Mouse (Mus musculus): Measurements from ENCODE around the gene Napepld. TPM values are rescaled to one million over a fixed set of nuclear protein-coding genes. Genes with fewer than 3 reads are reported as not detected.

Napepld gene
- total and polyA plus RNA-seq, 2 experiments from 2014 or later = 1.5 to 3.9 TPM

DNA sequence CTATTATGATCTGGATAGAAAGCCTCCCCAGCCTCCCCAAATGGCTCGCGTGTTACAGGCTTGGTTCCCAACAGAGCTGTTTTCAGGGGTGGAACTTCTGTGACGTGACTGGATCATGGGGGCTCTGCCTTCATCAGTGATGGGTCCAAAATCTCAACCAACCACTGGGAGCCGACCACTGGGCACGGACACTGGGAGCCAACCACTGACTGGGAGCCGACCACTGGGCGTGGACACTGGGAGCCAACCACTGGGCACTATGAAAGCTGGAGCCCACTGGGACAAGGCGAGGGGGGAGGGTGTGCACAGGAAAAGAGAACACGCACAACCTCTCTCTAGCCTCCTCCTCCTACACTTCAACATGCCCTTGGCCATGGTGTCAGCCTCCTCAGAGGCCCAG is 17.4 kb downstream of the Napepld start:
- Histone ChIP-seq H3K4me1 (ENCODE audit: insufficient read depth, low read length) (no peaks in the 10 kb centered on the region), H3K27me3 (ENCODE audit: insufficient read depth, low read length) (no peaks in the 10 kb centered on the region), H3K36me3 (ENCODE audit: insufficient read depth, low read length) (no peaks in the 10 kb centered on the region), H3K4me2 (ENCODE audit: low read depth, low read length) (no peak overlapping the region), H3K9me3 (ENCODE audit: low read length) (no peaks in the 10 kb centered on the region), H3K27ac (no peak overlapping the region), H3K9ac (replicated peaks; ENCODE audit: low read length) (no peak overlapping the region), H3K4me3 (ENCODE audit: low read length) (no peak overlapping the region)
- DNase-seq (ENCODE audit: low spot score) (no peak), ATAC-seq (no peak)
- no peak for TF ChIP-seq CTCF (IDR thresholded peaks at IDR 0.05; ENCODE audit: low read depth)
- WGBS = 92% methylated on average over 9 of the region's 9 CpGs

DNA sequence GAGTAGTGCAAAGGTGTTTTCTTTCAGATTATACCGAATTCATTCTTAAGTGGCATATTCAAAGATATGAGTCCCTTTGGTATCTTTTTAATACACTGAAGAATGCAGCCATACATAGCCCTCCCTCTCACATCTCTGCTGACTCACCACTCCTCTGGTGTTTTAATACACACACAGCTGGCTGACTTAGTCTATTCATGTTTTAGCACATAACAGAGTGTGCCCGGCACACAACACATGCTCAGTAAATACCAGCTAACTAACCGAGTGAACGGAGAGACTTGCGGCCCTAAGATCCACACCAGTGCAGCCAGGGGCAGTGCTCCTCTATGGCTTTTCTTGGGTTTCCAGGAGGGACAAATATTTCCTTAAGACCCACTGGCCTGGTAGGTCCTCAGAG is 20.3 kb downstream of the Napepld start:
- ATAC-seq = no peak
- no peaks in the 10 kb centered on the region for H3K36me3 ChIP-seq (ENCODE audit: insufficient read depth, low read length)
- 83% methylated on average over 5 of the region's 5 CpGs for WGBS
- no peak overlapping the region for H3K4me3 ChIP-seq (ENCODE audit: low read length)
- H3K27ac ChIP-seq = no peak overlapping the region
- H3K4me1 ChIP-seq (ENCODE audit: insufficient read depth, low read length) = no peaks in the 10 kb centered on the region
- TF ChIP-seq CTCF (IDR thresholded peaks at IDR 0.05; ENCODE audit: low read depth) = no peak
- no peak for DNase-seq (ENCODE audit: low spot score)
- H3K27me3 ChIP-seq (ENCODE audit: insufficient read depth, low read length) = no peaks in the 10 kb centered on the region
- no peak overlapping the region for H3K9ac ChIP-seq (replicated peaks; ENCODE audit: low read length)
- no peaks in the 10 kb centered on the region for H3K9me3 ChIP-seq (ENCODE audit: low read length)
- H3K4me2 ChIP-seq (ENCODE audit: low read depth, low read length) = no peak overlapping the region

DNA sequence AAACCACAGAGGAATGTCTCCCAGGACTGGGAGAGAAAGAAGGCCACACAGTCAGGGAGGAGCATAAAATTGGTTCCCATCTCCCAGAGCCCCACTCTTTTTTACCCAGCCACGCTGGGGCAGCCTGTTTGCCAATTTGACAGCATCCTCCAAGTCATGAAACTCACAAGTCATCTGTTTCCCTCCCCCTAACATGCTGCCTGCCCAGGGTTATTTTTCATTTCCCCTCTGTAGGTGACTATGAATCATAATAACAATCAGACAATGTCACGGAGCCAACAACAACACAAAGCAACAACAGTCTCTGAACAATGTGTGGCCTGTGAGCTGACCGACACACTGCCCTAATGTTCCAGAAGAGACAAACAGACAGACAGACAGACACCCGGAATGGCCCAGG is 21.2 kb downstream of the Napepld start:
- H3K9me3 ChIP-seq (ENCODE audit: low read length) = no peaks in the 10 kb centered on the region
- H3K27me3 ChIP-seq (ENCODE audit: insufficient read depth, low read length) = no peaks in the 10 kb centered on the region
- no peak for TF ChIP-seq CTCF (IDR thresholded peaks at IDR 0.05; ENCODE audit: low read depth)
- no peak overlapping the region for H3K9ac ChIP-seq (replicated peaks; ENCODE audit: low read length)
- WGBS = 58% methylated on average over 4 of the region's 4 CpGs
- DNase-seq (ENCODE audit: low spot score) (no peak), ATAC-seq (no peak)
- no peak overlapping the region for H3K4me2 ChIP-seq (ENCODE audit: low read depth, low read length)
- H3K4me1 ChIP-seq (ENCODE audit: insufficient read depth, low read length) = no peaks in the 10 kb centered on the region
- no peak overlapping the region for H3K4me3 ChIP-seq (ENCODE audit: low read length)
- H3K36me3 ChIP-seq (ENCODE audit: insufficient read depth, low read length) = 0 out of 2 replicates have a peak, but pooled peaks cover 6% of the 10 kb centered on the region
- no peak overlapping the region for H3K27ac ChIP-seq

DNA sequence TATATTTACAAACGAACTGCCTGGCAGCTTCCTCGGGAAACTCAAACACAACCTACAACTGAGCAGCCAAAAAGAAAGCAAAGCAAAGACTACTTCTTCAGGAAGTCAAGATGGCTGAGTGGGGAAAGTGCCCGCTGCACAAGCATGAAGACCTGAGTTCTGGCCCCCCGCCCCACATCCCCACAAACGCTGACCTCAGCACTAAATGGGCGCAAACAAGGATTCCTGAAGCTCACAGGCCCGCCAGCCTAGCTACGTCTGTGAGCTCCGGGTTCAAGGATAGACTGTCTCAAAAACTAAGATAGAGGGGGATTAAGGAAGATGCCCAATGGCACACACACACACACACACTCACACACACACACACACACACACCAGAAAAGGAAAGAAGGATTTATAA is 22.8 kb downstream of the Napepld start:
- 94% methylated on average over 9 of the region's 9 CpGs for WGBS
- TF ChIP-seq CTCF (IDR thresholded peaks at IDR 0.05; ENCODE audit: low read depth) = no peak
- Histone ChIP-seq H3K9me3 (ENCODE audit: low read length) (no peaks in the 10 kb centered on the region), H3K4me3 (ENCODE audit: low read length) (no peak overlapping the region), H3K27me3 (ENCODE audit: insufficient read depth, low read length) (no peaks in the 10 kb centered on the region), H3K9ac (replicated peaks; ENCODE audit: low read length) (no peak overlapping the region), H3K36me3 (ENCODE audit: insufficient read depth, low read length) (peaks cover 6% of the 10 kb centered on the region; the same call in 1 of the 2 replicates), H3K27ac (no peak overlapping the region), H3K4me2 (ENCODE audit: low read depth, low read length) (no peak overlapping the region), H3K4me1 (ENCODE audit: insufficient read depth, low read length) (no peaks in the 10 kb centered on the region)
- no peak for DNase-seq (ENCODE audit: low spot score)
- ATAC-seq = no peak

DNA sequence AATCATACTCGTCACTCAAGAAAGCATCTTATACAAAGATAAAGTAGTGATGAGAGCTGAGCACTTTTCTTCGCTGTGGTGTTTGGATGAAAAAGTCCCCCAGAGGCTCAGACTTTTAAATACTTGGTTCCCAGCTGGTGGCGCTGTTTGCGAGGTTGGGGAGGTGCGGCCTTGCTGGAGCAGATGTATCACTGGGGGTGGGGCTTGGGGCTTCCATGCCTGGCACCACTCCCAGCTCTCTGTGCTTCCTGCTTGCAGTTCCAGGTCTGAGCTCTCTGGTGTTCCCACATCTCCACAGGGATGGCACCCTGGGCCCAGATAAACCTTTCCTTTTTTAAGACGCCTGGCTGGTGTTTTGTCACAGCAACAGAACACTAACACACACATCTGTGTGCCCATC is 23.3 kb downstream of the Napepld start:
- WGBS = 98% methylated on average over 6 of the region's 6 CpGs
- TF ChIP-seq CTCF (IDR thresholded peaks at IDR 0.05; ENCODE audit: low read depth) = no peak
- H3K27ac ChIP-seq = no peak overlapping the region
- H3K4me2 ChIP-seq (ENCODE audit: low read depth, low read length) = no peak overlapping the region
- peaks cover 6% of the 10 kb centered on the region; the same call in 1 of the 2 replicates for H3K36me3 ChIP-seq (ENCODE audit: insufficient read depth, low read length)
- no peaks in the 10 kb centered on the region for H3K9me3 ChIP-seq (ENCODE audit: low read length)
- no peaks in the 10 kb centered on the region for H3K4me1 ChIP-seq (ENCODE audit: insufficient read depth, low read length)
- ATAC-seq (no peak), DNase-seq (ENCODE audit: low spot score) (no peak)
- H3K9ac ChIP-seq (replicated peaks; ENCODE audit: low read length) = no peak overlapping the region
- H3K4me3 ChIP-seq (ENCODE audit: low read length) = no peak overlapping the region
- no peaks in the 10 kb centered on the region for H3K27me3 ChIP-seq (ENCODE audit: insufficient read depth, low read length)

DNA sequence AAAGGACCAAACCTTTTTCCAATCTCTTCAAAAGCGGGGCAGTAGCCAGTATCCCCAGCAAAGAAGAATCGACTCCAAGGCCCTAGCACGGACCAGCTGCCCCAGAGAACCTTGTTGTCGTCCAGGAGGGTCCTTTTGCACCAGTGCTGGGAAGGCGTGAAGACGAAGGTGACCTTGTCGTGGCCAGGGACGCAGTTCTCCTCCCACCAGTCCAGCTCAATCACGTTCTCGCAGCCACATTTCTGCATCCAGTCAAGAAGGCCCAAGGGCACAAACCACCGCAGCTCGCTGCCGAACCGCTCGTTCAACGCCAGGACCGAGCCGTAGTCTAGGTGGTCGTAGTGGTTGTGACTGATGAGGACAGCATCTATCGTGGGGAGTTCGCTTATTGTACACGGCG is 25.7 kb downstream of the Napepld start:
- no peak overlapping the region for H3K4me2 ChIP-seq (ENCODE audit: low read depth, low read length)
- H3K4me1 ChIP-seq (ENCODE audit: insufficient read depth, low read length) = no peaks in the 10 kb centered on the region
- no peak for ATAC-seq
- TF ChIP-seq CTCF (IDR thresholded peaks at IDR 0.05; ENCODE audit: low read depth) = no peak
- H3K4me3 ChIP-seq (ENCODE audit: low read length) = no peak overlapping the region
- H3K36me3 ChIP-seq (ENCODE audit: insufficient read depth, low read length) = peaks cover 6% of the 10 kb centered on the region; the same call in 1 of the 2 replicates
- no peak overlapping the region for H3K27ac ChIP-seq
- no peaks in the 10 kb centered on the region for H3K27me3 ChIP-seq (ENCODE audit: insufficient read depth, low read length)
- DNase-seq (ENCODE audit: low spot score) = no peak
- no peaks in the 10 kb centered on the region for H3K9me3 ChIP-seq (ENCODE audit: low read length)
- H3K9ac ChIP-seq (replicated peaks; ENCODE audit: low read length) = no peak overlapping the region
- WGBS = 97% methylated on average over 23 of the region's 23 CpGs

DNA sequence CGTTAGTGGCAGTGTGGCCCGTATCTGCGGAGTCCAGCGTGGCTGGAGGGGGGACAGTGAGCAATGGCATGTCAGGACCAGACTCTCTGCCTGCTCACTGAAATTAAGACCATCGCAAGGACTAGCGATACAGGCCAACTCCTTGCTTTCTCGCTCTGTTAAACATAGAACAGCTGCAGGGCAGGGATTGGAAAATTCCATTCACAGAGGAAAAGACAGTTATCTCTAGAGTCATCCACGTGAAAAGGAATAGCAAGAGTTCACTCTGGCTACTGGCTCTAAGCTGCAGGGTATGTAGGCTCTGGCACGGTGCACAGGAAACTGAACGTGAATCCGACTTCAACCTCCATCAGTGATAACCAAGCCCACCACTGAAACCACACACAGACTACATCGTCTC is 26.2 kb downstream of the Napepld start:
- no peak for TF ChIP-seq CTCF (IDR thresholded peaks at IDR 0.05; ENCODE audit: low read depth)
- peaks cover 6% of the 10 kb centered on the region; the same call in 1 of the 2 replicates for H3K36me3 ChIP-seq (ENCODE audit: insufficient read depth, low read length)
- no peaks in the 10 kb centered on the region for H3K9me3 ChIP-seq (ENCODE audit: low read length)
- no peak overlapping the region for H3K27ac ChIP-seq
- H3K9ac ChIP-seq (replicated peaks; ENCODE audit: low read length) = no peak overlapping the region
- H3K27me3 ChIP-seq (ENCODE audit: insufficient read depth, low read length) = no peaks in the 10 kb centered on the region
- no peak overlapping the region for H3K4me2 ChIP-seq (ENCODE audit: low read depth, low read length)
- no peaks in the 10 kb centered on the region for H3K4me1 ChIP-seq (ENCODE audit: insufficient read depth, low read length)
- no peak overlapping the region for H3K4me3 ChIP-seq (ENCODE audit: low read length)
- DNase-seq (ENCODE audit: low spot score) = no peak
- 80% methylated on average over 12 of the region's 12 CpGs for WGBS
- no peak for ATAC-seq
